Mouse (Mus musculus): ENCODE data around the gene Exosc5. TPM values are rescaled to one million over a fixed set of nuclear protein-coding genes. Genes with fewer than 3 reads are reported as not detected.
A peak's percentile ranks its signal among the peaks of the same experiment; 100 is the strongest.

Gene Exosc5
- total and polyA plus RNA-seq, 3 experiments = 109 to 134 TPM; not detected in 1

DNA sequence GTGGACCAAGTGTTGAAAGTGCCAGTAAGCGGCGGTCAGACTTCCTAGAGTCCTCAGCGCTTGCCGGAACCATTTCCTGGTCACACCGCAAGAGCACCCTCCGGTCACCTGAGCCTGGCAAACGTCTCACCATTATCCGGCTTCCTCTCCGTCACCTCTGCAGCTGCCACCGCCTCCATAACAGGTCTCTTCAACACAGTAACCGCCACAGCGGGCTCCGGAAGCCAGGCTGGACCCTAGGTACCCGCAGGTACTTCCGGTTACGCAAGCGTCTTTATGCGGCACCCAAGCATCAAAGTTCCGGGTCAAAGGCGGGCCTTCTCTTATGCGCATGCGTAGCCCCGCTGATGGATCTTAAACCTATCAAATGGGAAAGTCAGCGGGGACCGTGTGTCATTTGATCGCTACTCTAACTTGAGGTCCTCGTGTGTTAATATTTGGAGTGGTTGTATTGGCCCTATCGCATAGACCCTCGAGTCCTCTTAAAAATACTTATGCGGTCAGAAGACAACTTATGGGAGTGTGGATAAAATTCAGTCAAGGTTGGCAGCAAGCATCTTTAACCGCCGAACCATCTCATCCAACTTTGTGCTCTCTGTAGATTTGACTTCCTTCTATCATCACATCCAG is 59.9 kb downstream of the Exosc5 start, which contains the start of gene Ccdc97 (continued):
- TF ChIP-seq MAZ (IDR thresholded peaks at IDR 0.05; ENCODE audit: low read depth, low read length) = peak; percentile 93
- TF ChIP-seq ZMIZ1 (IDR thresholded peaks at IDR 0.05; ENCODE audit: low read depth, low read length) = peak; percentile 94
- no peak; the same call in 1 of the 2 replicates for TF ChIP-seq POLR2AphosphoS5 (IDR thresholded peaks at IDR 0.05; ENCODE audit: borderline replicate concordance, low read depth, low read length)

DNA sequence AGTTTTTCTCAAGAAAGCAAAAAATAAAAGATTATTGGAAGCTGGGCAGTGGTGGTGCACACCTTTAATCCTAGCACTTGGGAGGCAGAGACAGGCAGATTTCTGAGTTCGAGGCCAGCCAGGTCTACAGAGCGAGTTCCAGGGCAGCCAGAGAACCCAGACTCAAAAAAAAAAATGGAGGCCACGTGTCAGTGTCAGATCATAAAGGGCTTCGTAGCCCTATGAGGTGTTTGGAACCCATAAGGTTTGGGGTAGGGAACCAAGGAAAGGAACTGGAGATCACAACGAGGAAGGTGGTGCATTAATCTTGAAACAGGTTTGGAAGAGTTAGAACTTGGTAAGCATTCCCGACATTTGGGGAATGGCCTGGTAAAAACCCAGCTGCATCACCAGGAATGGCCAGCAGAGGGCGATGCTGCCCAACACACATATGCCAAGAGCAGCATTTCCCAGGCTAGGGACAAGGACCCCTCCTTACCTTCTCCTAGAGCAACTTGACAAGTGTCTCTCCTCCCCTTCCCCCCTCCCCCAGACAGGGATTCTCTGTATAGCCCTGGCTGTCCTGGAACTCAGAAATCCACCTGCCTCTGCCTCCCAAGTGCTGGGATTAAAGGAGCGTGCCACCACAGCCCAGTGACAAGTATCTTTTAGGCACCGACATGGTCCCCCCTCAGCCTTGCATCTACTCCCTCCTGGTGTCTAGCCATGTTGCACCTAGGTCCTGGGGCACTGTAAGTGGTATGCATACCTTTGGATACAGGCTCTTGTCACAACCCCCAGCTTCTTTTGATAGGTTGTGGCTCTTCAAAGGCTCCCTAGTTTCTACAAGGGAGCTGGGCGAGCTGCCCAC is 61.0 kb downstream of the Exosc5 start:
- H3K9me3 ChIP-seq (replicated peaks; ENCODE audit: insufficient read depth, low read length) = no peaks in the 10 kb centered on the region
- H3K79me2 ChIP-seq (ENCODE audit: control insufficient read depth, insufficient read depth, low read length, poor library complexity) = peaks cover 3% of the 10 kb centered on the region; the same call in 1 of the 2 replicates
- peak overlapping the region in 1 of 2 experiments; percentile 42; a peak in 3 of 4 replicates for H3K4me3 ChIP-seq (ENCODE audit: control insufficient read depth in 1 of 2, insufficient read depth in 1 of 2, low read depth in 2 of 2, low read length in 2 of 2)
- H3K27ac ChIP-seq (ENCODE audit: control insufficient read depth, low read depth, low read length) = peak overlapping the region; percentile 88
- peak overlapping the region; percentile 64 for H3K9ac ChIP-seq (ENCODE audit: control insufficient read depth, low read depth, low read length, poor library complexity, severe bottlenecking)
- H3K27me3 ChIP-seq (ENCODE audit: control insufficient read depth in 1 of 2, insufficient read depth in 2 of 2, low read length in 2 of 2) = no peaks in the 10 kb centered on the region
- H3K36me3 ChIP-seq (ENCODE audit: control insufficient read depth in 1 of 2, insufficient read depth in 2 of 2, low read length in 2 of 2) = peaks cover 9 to 26% of the 10 kb centered on the region in 2 experiments
- peak; percentile 79 for DNase-seq (ENCODE audit: low read depth, low spot score)
- peaks cover 3 to 19% of the 10 kb centered on the region in 2 experiments; a peak in 3 of 4 replicates for H3K4me1 ChIP-seq (ENCODE audit: control insufficient read depth in 1 of 2, insufficient read depth in 2 of 2, low read length in 2 of 2)
- TF ChIP-seq TAL1 (IDR thresholded peaks at IDR 0.05; ENCODE audit: low read length) (no peak), CHD2 (IDR thresholded peaks at IDR 0.05; ENCODE audit: low read length) (no peak; the same call in 1 of the 2 replicates), RAD21 (IDR thresholded peaks at IDR 0.05; ENCODE audit: low read depth, low read length) (peak; percentile 63), RCOR1 (IDR thresholded peaks at IDR 0.05; ENCODE audit: low read depth, low read length) (no peak), SIN3A (IDR thresholded peaks at IDR 0.05; ENCODE audit: low read length) (no peak; the same call in 1 of the 2 replicates), ETS1 (IDR thresholded peaks at IDR 0.05; ENCODE audit: low read depth, low read length) (no peak), MAX (IDR thresholded peaks at IDR 0.05; ENCODE audit: low read length) (no peak), MYB (IDR thresholded peaks at IDR 0.05; ENCODE audit: low read depth, low read length) (no peak), TBP (IDR thresholded peaks at IDR 0.05; ENCODE audit: low read depth, low read length) (no peak), NELFE (IDR thresholded peaks at IDR 0.05; ENCODE audit: low read depth, low read length) (no peak), SMC3 (IDR thresholded peaks at IDR 0.05; ENCODE audit: low read depth, low read length) (peak; percentile 47), ELF1 (IDR thresholded peaks at IDR 0.05; ENCODE audit: low read depth, low read length) (no peak), POLR2A (IDR thresholded peaks at IDR 0.05; ENCODE audit: control insufficient read depth in 1 of 2, insufficient read depth in 1 of 2, low read depth in 1 of 2, low read length in 2 of 2, poor library complexity in 1 of 2) (0 out of 4 replicates have a peak, but pooled peaks of 1 of the 2 experiments have one; percentile 21), ZC3H11A (IDR thresholded peaks at IDR 0.05; ENCODE audit: low read depth, low read length) (peak; percentile 36), MEF2A (IDR thresholded peaks at IDR 0.05; ENCODE audit: extremely low read depth, insufficient replicate concordance, low read depth, low read length, poor library complexity, severe bottlenecking) (no peak), HCFC1 (IDR thresholded peaks at IDR 0.05; ENCODE audit: low read depth, low read length) (0 out of 2 replicates have a peak, but pooled peaks have one; percentile 13), NRF1 (IDR thresholded peaks at IDR 0.05; ENCODE audit: insufficient read depth, low read depth, low read length, poor library complexity, severe bottlenecking) (no peak), TCF12 (IDR thresholded peaks at IDR 0.05; ENCODE audit: low read depth, low read length) (no peak), CTCF (IDR thresholded peaks at IDR 0.05 in 2 of 3, conservative IDR thresholded peaks at IDR 0.05 in 1 of 3; ENCODE audit: control insufficient read depth in 1 of 3, insufficient read depth in 1 of 3, low read depth in 2 of 3, low read length in 3 of 3, poor library complexity in 1 of 3, severe bottlenecking in 1 of 3) (peak; percentile 78 to 98 (median 88)), GABPA (IDR thresholded peaks at IDR 0.05; ENCODE audit: low read depth, low read length) (no peak), POLR2AphosphoS2 (IDR thresholded peaks at IDR 0.05; ENCODE audit: low read length) (no peak), POLR2AphosphoS5 (IDR thresholded peaks at IDR 0.05; ENCODE audit: borderline replicate concordance, low read depth, low read length) (no peak), CHD1 (IDR thresholded peaks at IDR 0.05; ENCODE audit: low read depth, low read length) (no peak), ZNF384 (IDR thresholded peaks at IDR 0.05; ENCODE audit: low read depth, low read length) (peak; percentile 47; the same call in 1 of the 2 replicates), GATA1 (IDR thresholded peaks at IDR 0.05; ENCODE audit: low read depth, low read length) (no peak), E2F4 (IDR thresholded peaks at IDR 0.05; ENCODE audit: borderline replicate concordance, low read depth, low read length) (no peak), USF1 (IDR thresholded peaks at IDR 0.05; ENCODE audit: low read depth, low read length) (0 out of 2 replicates have a peak, but pooled peaks have one; percentile 36), MAFK (IDR thresholded peaks at IDR 0.05; ENCODE audit: borderline replicate concordance, low read depth, low read length) (no peak), USF2 (IDR thresholded peaks at IDR 0.05; ENCODE audit: borderline replicate concordance in 1 of 2, insufficient read depth in 1 of 2, low read depth in 1 of 2, low read length in 2 of 2) (no peak), EP300 (IDR thresholded peaks at IDR 0.05; ENCODE audit: low read depth in 1 of 2, low read length in 2 of 2) (no peak)
